Mouse (Mus musculus): ENCODE measurements around the gene Ankrd13d. TPM values are rescaled to one million over a fixed set of nuclear protein-coding genes. Genes with fewer than 3 reads are reported as not detected.

The Ankrd13d gene
- polyA plus RNA-seq, 1 experiment from 2014 or later: 9.5 TPM

DNA sequence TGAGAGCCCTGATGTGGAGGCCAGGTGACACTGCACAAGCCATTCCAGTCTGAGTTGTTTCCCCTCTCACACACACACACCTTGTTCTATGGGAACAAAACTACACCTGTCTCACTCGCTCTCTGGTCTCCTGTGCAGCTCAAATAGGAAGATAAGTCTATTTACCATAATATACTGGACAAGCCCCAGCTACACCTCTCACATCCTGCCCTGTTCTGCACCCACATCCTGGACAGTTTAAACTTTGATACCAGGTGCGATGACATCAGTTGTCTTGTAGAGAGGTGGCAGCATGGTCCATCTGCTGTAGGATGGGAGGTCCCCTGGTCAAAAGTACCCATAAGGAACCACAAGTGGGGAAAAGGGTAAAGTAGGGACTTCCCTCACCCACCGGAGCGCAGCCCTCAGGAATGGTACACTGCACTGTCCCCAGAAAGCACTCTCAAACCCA lies 22.0 kb upstream of the Ankrd13d start:
- peaks cover 17% of the 10 kb centered on the region for H3K4me1 ChIP-seq (replicated peaks; ENCODE audit: control insufficient read depth, insufficient read depth, low read length)
- WGBS: 56% methylated on average over 4 of the region's 4 CpGs
- H3K9ac ChIP-seq (ENCODE audit: low read length): peak overlapping the region; percentile 96
- H3K4me3 ChIP-seq (ENCODE audit: low read depth, low read length): peak overlapping the region; percentile 91
- DNase-seq (ENCODE audit: low spot score) (no peak), ATAC-seq (replicated peaks; ENCODE audit: low FRiP score) (no peak)
- no peaks in the 10 kb centered on the region for H3K9me3 ChIP-seq (ENCODE audit: control insufficient read depth, low read length)
- H3K27ac ChIP-seq (ENCODE audit: low read depth, low read length): no peak overlapping the region
- H3K4me2 ChIP-seq (ENCODE audit: low read depth, low read length, severe bottlenecking): peak overlapping the region; percentile 55
- no peaks in the 10 kb centered on the region for H3K36me3 ChIP-seq (ENCODE audit: control insufficient read depth, insufficient read depth, low read length)
- no peaks in the 10 kb centered on the region for H3K27me3 ChIP-seq (ENCODE audit: control insufficient read depth, insufficient read depth, low read length)

DNA sequence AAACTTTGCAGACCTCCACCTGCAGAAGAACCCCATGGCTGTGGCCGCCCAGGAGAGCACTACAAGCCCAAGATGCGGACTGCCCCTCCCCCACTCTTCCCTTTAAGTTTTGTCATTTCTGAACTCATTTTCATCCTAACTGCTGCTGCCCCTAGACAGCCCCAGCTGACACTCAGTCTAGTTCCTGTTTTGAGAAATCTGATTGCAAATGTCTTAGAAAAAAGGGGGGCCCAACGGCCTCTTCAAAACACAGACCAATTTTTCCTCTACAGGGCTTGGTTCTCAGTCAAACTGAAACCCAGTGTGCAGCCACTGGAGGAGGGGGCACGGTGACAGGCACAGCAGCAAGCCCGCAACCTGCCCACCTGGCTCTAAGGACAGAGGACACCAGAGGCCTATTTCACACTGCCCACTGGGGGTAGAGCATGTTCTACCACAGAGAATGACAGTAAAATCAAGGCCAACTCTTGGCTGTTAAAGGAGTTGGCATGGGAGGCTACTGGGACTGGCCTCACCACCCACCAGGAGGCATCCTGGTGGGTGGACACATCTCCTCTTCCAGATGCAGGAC lies 21.4 kb upstream of the Ankrd13d start:
- H3K9me3 ChIP-seq (ENCODE audit: control insufficient read depth, low read length): no peaks in the 10 kb centered on the region
- peak overlapping the region; percentile 91 for H3K4me3 ChIP-seq (ENCODE audit: low read depth, low read length)
- ATAC-seq (replicated peaks; ENCODE audit: low FRiP score): no peak
- H3K27ac ChIP-seq (ENCODE audit: low read depth, low read length): no peak overlapping the region
- peaks cover 17% of the 10 kb centered on the region for H3K4me1 ChIP-seq (replicated peaks; ENCODE audit: control insufficient read depth, insufficient read depth, low read length)
- H3K36me3 ChIP-seq (ENCODE audit: control insufficient read depth, insufficient read depth, low read length): no peaks in the 10 kb centered on the region
- H3K4me2 ChIP-seq (ENCODE audit: low read depth, low read length, severe bottlenecking): peak overlapping the region; percentile 55
- 75% methylated on average over 5 of the region's 5 CpGs for WGBS
- H3K27me3 ChIP-seq (ENCODE audit: control insufficient read depth, insufficient read depth, low read length): no peaks in the 10 kb centered on the region
- no peak for DNase-seq (ENCODE audit: low spot score)
- peak overlapping the region; percentile 96; the same call in 1 of the 2 replicates for H3K9ac ChIP-seq (ENCODE audit: low read length)

DNA sequence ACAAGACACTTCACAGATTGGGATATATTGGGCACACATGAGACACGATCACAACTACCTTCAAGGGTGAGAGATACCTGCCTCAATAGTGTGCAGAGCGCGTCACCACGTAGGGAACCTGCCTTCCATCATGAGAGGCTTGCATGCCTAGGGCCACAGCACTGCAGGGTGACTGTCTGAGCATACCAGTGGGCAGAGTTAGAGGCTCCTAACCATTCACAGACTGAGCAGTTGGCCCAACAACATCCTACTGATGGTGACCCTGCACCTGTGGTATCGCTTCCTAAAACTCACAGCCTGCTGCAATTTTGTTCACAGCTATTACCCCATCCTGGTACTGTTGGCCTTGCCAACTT lies 20.7 kb upstream of the Ankrd13d start:
- WGBS: 95% methylated on average over 5 of the region's 5 CpGs
- Histone ChIP-seq H3K4me1 (replicated peaks; ENCODE audit: control insufficient read depth, insufficient read depth, low read length) (peaks cover 17% of the 10 kb centered on the region), H3K9ac (ENCODE audit: low read length) (no peak overlapping the region), H3K4me2 (ENCODE audit: low read depth, low read length, severe bottlenecking) (no peak overlapping the region), H3K36me3 (ENCODE audit: control insufficient read depth, insufficient read depth, low read length) (no peaks in the 10 kb centered on the region), H3K27ac (ENCODE audit: low read depth, low read length) (no peak overlapping the region), H3K4me3 (ENCODE audit: low read depth, low read length) (no peak overlapping the region), H3K27me3 (ENCODE audit: control insufficient read depth, insufficient read depth, low read length) (no peaks in the 10 kb centered on the region), H3K9me3 (ENCODE audit: control insufficient read depth, low read length) (no peaks in the 10 kb centered on the region)
- DNase-seq (ENCODE audit: low spot score) (no peak), ATAC-seq (replicated peaks; ENCODE audit: low FRiP score) (no peak)

DNA sequence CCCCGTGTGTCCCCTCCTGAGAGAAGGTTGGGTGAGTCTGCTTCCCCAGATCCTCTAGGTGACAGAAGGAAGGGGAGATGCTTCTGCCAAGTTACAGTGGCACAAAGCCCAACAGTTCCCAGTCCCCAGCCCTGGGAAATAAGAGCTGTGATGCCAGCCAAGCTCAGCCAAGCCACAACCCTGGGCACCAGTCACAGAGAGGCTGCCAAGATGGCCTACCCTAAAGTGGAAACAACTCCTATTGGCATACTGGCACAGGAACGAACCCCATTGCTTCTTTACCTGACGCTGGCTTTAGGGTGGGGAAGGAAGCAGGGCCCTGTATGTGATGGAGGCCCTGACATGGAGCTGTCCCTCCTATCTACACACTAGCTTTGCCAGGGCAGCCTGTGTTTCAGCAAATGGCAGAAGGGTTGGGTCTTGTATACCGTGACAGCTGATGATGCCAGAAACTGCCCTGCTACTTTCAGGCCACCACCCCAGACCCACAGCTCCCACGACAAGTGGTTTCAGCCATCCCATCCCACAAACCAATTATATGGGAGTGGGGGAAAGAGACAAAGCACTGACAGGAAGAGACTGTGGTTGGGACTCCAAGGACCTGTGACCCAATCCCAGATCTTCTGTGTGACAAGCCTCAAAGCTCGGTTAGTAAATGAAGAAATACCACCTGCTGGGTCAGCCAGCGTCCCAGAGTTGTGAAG lies 20.2 kb upstream of the Ankrd13d start:
- no peak for DNase-seq (ENCODE audit: low spot score)
- Histone ChIP-seq H3K4me3 (ENCODE audit: low read depth, low read length) (no peak overlapping the region), H3K4me1 (replicated peaks; ENCODE audit: control insufficient read depth, insufficient read depth, low read length) (peaks cover 17% of the 10 kb centered on the region), H3K36me3 (ENCODE audit: control insufficient read depth, insufficient read depth, low read length) (no peaks in the 10 kb centered on the region), H3K9me3 (ENCODE audit: control insufficient read depth, low read length) (no peaks in the 10 kb centered on the region), H3K9ac (ENCODE audit: low read length) (no peak overlapping the region), H3K27ac (ENCODE audit: low read depth, low read length) (no peak overlapping the region), H3K4me2 (ENCODE audit: low read depth, low read length, severe bottlenecking) (no peak overlapping the region), H3K27me3 (ENCODE audit: control insufficient read depth, insufficient read depth, low read length) (no peaks in the 10 kb centered on the region)
- ATAC-seq (replicated peaks; ENCODE audit: low FRiP score): no peak
- 76% methylated on average over 7 of the region's 7 CpGs for WGBS

DNA sequence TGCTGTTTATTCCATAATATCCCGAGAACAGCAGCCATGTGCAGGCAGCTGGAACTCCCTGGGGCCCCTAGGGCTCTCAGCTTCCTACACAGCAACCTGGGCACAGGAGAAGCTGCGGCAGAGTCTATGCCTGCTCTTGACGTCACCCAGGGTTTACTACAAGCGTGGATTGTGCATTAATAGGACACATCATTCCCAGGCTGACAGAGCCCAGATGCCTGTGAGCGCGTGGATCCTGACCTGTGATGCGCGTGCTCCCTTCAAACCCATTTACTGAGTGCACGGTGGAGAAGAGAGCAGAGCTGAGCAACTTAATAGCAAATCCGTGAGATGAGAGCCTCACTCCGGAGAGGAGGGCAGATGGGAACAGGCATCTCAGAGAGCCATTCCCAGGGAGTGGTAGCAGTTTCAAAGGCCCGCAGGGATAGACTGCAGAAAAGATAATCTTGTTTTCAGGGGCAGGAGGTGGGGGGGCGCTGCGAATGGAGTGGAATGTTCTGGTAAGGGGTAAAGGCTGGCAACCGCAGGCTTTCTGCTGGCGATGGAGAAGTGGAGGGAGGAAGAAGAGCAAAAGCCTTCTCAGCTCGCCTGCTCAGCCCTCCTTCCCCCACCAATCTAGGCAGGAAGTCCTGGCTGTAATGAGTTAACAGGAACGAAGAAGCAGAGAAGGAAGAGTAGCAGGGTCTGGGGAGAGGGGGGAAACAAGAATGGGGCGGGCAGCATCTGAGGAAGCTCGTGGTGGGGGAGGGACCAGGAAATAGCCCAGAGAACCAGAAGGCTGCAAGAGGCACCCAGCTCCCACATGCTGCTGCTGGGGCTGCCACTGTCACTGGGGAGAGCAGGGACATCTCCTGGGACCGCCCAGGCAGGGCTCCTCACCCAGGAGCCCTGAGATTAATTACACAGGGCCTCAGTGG lies 19.1 kb upstream of the Ankrd13d start:
- peaks cover 17% of the 10 kb centered on the region for H3K4me1 ChIP-seq (replicated peaks; ENCODE audit: control insufficient read depth, insufficient read depth, low read length)
- no peaks in the 10 kb centered on the region for H3K27me3 ChIP-seq (ENCODE audit: control insufficient read depth, insufficient read depth, low read length)
- no peaks in the 10 kb centered on the region for H3K36me3 ChIP-seq (ENCODE audit: control insufficient read depth, insufficient read depth, low read length)
- H3K27ac ChIP-seq (ENCODE audit: low read depth, low read length): no peak overlapping the region
- H3K9ac ChIP-seq (ENCODE audit: low read length): 0 out of 2 replicates have a peak overlapping the region, but pooled peaks have one; percentile 9
- H3K9me3 ChIP-seq (ENCODE audit: control insufficient read depth, low read length): no peaks in the 10 kb centered on the region
- WGBS: 44% methylated on average over 21 of the region's 21 CpGs
- ATAC-seq (replicated peaks; ENCODE audit: low FRiP score) (no peak), DNase-seq (ENCODE audit: low spot score) (no peak)
- H3K4me3 ChIP-seq (ENCODE audit: low read depth, low read length): no peak overlapping the region
- no peak overlapping the region for H3K4me2 ChIP-seq (ENCODE audit: low read depth, low read length, severe bottlenecking)

DNA sequence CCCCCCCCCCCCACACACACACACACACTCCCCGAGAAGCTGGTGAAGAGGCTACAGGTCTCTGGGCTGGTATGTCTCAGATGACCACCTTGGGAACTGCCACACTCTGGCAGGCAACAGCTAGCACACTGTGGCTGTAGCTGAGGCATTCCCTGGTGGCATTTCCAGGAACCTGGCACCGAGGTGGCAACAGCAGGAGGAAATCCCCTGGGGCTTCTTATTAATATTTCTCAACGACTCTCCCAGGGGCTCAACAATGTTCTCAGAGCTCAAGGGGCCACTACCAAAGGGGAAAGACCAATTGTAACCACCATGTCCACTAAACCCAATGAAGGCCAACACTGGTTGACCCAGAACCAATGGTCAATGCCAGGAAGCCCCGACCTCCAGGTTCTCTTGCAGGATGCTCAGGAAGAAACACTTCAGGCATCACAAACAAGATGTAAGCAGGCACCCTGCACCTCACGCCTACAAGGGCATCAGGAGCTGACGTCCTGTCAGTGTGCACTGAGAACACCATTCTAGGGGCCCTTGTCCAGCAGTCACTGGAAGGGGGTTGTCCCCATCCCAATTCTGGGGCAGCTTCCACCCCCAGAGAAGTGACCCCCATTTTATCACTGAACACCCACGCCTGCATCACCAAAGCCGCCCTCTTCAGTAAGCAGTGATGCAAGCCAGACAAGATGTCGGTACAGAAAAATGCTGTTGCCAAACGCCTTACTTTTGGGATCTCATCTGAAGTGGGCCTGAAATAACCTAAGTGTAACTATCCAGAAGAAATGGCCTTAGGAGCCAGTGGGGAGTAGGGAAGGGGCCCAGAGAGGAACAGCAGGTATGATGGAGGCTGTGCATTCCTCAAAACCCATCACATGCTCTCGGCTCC lies 18.2 kb upstream of the Ankrd13d start:
- ATAC-seq (replicated peaks; ENCODE audit: low FRiP score): no peak
- H3K36me3 ChIP-seq (ENCODE audit: control insufficient read depth, insufficient read depth, low read length): no peaks in the 10 kb centered on the region
- H3K4me3 ChIP-seq (ENCODE audit: low read depth, low read length): no peak overlapping the region
- H3K27ac ChIP-seq (ENCODE audit: low read depth, low read length): no peak overlapping the region
- no peaks in the 10 kb centered on the region for H3K27me3 ChIP-seq (ENCODE audit: control insufficient read depth, insufficient read depth, low read length)
- peak; percentile 42 for DNase-seq (ENCODE audit: low spot score)
- H3K9ac ChIP-seq (ENCODE audit: low read length): no peak overlapping the region
- no peaks in the 10 kb centered on the region for H3K9me3 ChIP-seq (ENCODE audit: control insufficient read depth, low read length)
- no peak overlapping the region for H3K4me2 ChIP-seq (ENCODE audit: low read depth, low read length, severe bottlenecking)
- 83% methylated on average over 11 of the region's 11 CpGs for WGBS
- H3K4me1 ChIP-seq (replicated peaks; ENCODE audit: control insufficient read depth, insufficient read depth, low read length): peaks cover 15% of the 10 kb centered on the region

DNA sequence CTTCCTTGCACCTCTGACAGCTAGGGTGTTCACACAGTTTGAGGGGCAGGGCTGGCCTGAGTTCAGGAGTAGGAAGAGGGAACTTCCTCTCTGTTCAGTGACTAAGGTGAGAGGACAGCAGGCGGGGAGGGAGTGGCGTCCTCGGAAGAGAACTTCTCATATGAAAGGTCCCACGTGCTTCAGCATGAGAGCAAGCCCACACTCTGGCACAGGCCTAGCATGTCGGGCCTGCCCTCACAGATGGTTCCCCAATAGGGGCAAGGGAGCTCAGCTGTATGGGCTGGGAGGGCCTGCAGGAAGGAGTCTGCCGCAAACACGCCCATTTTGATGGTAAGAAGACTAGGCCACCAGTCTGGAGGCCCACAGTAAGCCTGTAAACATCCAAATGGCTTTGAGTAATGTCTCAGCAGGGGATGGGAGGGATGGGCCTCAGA lies 17.4 kb upstream of the Ankrd13d start:
- no peaks in the 10 kb centered on the region for H3K36me3 ChIP-seq (ENCODE audit: control insufficient read depth, insufficient read depth, low read length)
- no peak overlapping the region for H3K4me2 ChIP-seq (ENCODE audit: low read depth, low read length, severe bottlenecking)
- H3K4me3 ChIP-seq (ENCODE audit: low read depth, low read length): no peak overlapping the region
- H3K9ac ChIP-seq (ENCODE audit: low read length): no peak overlapping the region
- no peaks in the 10 kb centered on the region for H3K9me3 ChIP-seq (ENCODE audit: control insufficient read depth, low read length)
- no peaks in the 10 kb centered on the region for H3K27me3 ChIP-seq (ENCODE audit: control insufficient read depth, insufficient read depth, low read length)
- no peak overlapping the region for H3K27ac ChIP-seq (ENCODE audit: low read depth, low read length)
- ATAC-seq (replicated peaks; ENCODE audit: low FRiP score) (no peak), DNase-seq (ENCODE audit: low spot score) (peak; percentile 47)
- peaks cover 15% of the 10 kb centered on the region for H3K4me1 ChIP-seq (replicated peaks; ENCODE audit: control insufficient read depth, insufficient read depth, low read length)
- 49% methylated on average over 7 of the region's 7 CpGs for WGBS

Data from forebrain, embryonic 11.5 days (tissue).